Mouse (Mus musculus) ovary, postnatal 36 days (tissue): ENCODE data around the gene Il22ra1.

ENCODE experiments used
- DNase-seq: peaks from one replicate; pipeline ENCODE4 v3.0.0; 2022; ENCODE audit warnings: low spot score, mixed read lengths

Il22ra1 gene

DNA sequence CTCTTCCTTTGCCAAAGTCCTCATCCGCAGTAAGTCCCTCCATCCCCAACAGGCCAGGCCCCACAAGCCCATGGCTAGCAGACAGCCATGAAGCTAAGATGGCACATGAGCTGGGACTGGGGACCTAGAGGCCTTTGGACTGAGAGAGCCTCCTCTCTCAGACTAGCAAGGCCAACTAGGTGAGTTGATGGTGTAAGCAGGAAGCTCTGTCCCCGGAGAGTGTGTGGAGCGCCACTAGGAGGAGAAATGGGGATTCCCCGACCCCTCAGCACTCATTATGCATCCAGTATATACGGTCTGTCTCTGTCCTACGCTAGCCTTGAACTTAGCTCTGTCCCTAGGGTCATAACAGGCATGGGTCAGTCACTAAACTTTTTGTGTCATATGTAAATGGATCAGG is 43.6 kb downstream of the Il22ra1 start:
- no peak for DNase-seq

DNA sequence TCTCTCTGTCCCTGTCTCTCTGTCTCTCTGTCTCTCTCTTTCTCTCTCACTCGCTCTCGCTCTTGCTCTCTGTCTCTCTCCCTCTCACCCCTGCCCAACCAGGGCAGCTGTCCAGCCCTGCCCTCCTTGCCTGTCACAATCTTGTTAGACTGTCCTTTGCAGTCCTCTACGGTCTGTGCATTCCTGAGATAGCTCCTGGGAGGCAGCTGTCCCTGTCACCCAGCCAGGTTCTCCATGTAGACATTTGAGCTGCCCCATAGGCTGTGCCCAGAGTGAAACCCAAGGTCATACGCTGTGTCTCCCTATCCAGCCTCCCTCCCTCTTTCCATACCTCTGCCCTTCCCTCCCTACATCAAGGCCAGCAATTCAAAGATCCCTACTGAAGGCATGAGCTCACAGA is 44.7 kb downstream of the Il22ra1 start:
- DNase-seq, result no peak

DNA sequence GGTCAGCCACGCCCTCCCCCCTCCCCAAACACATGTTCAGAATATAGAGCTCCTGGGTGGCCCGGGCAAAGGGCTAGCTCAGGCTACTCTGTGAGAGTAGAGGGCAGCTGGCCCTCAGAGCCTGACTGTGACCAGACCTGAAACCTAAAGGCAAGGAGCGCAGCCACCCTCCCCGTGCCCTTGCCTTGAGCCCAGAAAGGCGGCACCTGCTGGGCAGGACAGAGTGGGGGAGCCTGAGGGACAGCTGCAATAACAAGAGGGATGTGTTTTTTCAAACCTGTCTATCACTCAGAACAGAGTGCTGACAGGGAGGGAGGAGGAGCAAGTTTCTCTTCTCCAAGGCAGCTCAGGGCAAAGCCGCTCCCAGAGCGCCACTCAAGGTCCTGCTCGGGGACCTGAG is 46.5 kb downstream of the Il22ra1 start:
- no peak for DNase-seq

DNA sequence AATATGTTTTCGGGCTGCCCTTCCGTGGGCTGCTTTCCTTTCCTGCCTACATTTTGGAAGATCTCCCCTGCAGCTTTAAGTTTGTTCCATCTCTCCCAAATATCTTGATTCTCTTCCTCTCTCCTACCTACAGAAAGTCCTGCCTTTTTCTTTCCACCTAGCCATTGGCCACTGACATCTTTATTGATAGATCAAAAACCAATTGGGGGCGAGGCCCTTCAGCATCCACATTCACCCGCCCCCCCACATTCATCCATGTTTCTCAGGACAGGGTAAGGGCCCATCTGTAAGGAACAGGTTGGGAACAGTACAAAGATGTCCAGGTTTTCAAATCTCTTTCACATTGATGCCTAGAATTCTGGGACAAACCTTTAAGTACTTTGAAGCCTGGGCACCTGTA is 48.9 kb downstream of the Il22ra1 start:
- DNase-seq, result no peak

DNA sequence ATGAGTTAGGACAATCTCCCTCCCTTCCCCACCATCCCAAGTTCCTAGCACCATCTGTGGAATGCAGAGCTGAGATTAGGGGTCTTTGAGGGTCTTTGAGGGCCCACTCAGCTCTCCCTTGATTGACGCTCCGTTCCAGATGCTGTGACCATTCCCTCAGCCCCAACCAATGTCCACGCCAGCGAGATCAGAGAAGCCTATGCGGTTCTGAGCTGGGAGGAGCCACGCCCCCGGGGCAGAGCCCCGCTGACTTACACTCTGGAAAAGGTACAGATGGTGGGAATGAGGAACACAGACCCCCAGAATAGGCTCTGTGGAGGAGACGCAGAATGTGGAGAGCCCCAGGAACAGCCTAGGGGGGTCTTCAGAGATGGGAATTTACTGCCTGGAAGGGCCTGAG is 51.7 kb downstream of the Il22ra1 start:
- no peak for DNase-seq

DNA sequence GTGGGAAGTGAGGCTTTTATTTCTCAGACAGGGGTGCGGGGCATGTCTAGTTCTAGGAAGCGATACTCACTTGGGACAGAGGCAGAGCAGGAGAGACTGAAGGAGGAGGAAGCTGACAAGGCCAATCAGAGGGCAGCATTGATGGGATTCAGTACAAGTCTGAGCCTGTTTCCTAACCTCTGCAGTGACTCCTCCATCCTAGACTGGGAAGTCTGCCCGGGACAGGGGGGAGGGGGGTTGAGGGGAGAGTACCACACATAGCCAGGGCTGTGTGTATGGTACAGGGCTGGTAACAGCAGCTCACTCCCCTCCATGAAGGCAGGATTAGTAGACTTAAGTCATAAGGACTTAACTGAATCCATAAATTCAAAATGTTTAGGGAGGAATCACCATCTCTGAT is 52.3 kb downstream of the Il22ra1 start:
- DNase-seq, result no peak

DNA sequence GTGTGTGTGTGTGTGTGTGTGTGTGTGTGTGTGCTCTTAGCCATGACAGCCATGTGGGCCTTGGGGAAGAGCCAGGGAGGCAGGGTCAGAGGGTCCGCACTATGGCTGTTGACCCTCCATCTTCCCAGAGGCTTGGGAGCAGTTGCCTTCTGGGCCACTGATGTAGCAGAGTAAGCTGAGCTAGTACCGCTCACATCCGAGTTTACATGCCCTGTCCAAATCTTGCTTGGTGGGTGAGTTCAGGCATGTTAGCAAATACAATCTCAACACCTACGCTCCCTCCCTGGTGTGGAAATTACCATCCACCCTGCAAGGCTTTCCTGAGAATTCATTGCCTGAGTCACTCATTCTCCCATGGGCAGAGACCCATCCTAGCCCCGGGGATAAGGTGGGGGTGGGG is 53.3 kb downstream of the Il22ra1 start:
- no peak for DNase-seq

DNA sequence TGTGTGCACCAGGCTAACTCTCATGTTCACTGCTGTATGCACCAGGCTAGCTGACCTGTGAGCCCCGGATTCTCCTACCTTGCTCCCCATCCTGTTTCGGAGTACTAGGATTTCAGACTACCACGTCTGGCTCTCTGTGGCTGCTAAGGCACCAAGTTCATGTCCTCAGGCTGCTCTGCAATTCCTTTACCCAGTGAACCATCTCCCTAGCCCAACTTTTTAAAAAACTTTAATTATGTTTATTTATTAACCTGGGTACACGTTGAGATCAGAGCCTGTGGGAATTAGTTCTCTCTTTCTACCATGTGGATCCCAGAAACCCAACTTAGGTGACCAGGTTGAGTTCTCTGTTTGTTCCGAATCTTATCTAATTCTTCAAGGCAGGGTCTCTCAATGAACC is 58.6 kb downstream of the Il22ra1 start:
- DNase-seq, result no peak

DNA sequence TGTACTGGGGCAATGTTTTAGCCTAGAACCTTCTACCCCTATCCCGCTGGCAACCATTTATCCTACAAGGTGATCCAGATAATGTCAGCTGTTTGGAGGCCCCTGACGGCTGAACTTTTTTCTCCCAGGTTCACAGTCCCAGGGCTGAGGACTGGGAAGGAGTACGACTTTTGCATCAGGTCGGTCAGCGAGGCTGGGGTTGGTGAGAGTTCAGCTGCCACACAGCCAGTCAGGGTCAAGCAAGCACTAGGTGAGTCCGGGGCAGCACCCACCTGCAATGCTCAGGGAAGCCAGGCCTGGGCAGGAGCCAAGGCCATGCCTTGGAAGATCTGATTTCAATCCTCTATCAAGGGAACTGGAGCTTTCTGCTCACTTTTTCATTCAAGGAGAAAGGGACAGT is 59.3 kb downstream of the Il22ra1 start:
- no peak for DNase-seq

DNA sequence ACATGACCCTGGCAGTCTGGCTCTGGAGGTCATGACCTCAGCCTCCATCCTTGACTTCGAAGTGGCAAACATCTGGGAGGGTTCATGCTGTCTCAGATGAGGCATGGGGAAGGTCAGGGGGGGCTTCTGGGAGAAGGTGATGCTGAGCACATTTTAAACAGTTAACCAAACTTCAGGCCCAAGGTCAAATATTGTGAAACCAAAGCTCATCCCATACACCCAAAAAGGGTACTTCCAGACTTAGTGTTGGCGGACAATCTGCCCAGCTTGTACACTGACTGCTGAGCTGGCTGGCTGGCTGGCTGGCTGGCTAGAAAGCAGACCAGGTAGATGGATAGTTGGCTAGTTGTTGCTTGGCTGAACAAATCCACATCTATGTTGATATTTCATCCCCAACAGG is 61.2 kb downstream of the Il22ra1 start:
- DNase-seq, result no peak

DNA sequence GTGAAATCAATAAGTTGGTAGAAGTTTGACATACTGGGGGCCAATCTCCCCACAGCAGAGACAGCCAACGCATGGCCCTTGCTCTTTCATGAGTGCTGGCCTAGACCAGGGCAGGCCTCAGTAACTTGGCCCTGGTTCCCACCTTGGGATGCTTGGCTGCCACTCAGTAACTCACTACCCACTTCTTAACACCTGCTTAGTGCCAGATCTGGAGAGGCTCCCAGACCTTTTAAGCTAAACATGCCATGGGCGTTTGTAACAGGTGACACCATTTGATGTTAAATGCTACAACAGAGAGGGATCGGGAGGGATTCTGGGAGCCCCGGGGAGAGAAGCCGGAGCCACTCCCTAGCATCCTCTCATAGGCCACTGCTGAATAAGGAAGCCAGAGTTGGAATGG is 64.8 kb downstream of the Il22ra1 start:
- no peak for DNase-seq

DNA sequence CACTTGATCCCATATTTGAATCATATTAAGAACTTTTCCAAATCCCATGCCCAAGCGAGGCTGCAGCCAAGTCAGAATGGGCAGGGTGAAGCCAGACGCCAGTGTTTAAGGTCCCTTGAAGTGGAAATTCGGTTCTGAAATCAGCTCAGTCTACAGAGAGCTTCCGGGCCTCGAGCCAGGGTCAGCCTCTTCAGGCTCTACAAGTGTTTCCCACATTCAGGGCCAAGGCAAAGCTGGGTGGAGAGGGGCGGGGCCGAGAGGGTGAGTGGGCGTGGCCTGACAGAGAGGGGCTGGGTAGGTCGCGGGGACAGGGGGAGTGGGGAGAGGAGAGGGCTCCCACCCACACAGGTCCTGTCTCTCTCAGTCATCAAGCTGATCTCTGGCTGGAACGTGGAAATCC is 70.0 kb downstream of the Il22ra1 start:
- DNase-seq, result peak; percentile 45

DNA sequence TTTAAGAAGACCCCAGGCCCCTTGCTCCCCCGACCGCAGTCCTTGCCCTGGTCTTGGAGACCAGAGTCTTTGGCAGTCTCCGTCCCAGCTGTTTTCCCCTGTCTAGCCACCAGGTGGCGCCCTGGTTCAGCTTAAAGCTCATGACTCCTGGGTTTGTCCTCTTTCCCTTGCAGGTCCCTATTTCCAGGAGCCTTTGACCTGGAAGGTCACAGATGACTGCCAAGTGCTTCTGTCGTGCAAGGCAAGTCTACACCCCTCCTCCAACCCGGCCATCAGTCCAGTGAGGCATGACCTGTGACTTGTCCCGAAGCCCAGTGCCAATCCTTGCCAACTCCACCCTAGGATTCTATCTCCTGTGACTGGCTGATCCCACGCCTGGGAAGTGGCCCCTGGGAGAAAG is 73.6 kb downstream of the Il22ra1 start:
- peak; percentile 89 for DNase-seq
